15 mouse cellular contexts compared by ENCODE assay signal in genomic region chr7:125488706-125489105, GRCm38 (mm10). TPM values are rescaled to one million over a fixed set of nuclear protein-coding genes. Genes with fewer than 3 reads are reported as not detected.
DNase-seq lines count a peak whose midpoint lies in the region; ATAC-seq lines count a peak whose summit lies in the region.
"Had no signal": no experiment of that assay in that cellular context is flagged by ENCODE, and none has a peak within 500 bp of the region (broad histone marks: within the 10 kb centered on the region; RNA-seq: fewer than 3 reads in every experiment).

No protein-coding gene starts in this region.

- WGBS in heart, embryonic 13.5 days, result 86% methylated on average over 6 of the region's 6 CpGs
- 87% methylated on average over 6 of the region's 6 CpGs for WGBS in heart, embryonic 12.5 days
- WGBS in neural tube, embryonic 13.5 days, result 82% methylated on average over 6 of the region's 6 CpGs

- H3K4me1 ChIP-seq in heart, embryonic 13.5 days, result peaks cover 28% of the 10 kb centered on the region
- H3K4me1 ChIP-seq in heart, embryonic 12.5 days (replicated peaks), result peaks cover 16% of the 10 kb centered on the region
- H3K4me1 ChIP-seq in neural tube, embryonic 13.5 days (replicated peaks), result peaks cover 29% of the 10 kb centered on the region

- no peaks in the 10 kb centered on the region for H3K27me3 ChIP-seq in heart, embryonic 13.5 days (replicated peaks)
- no peaks in the 10 kb centered on the region for H3K27me3 ChIP-seq in heart, embryonic 12.5 days (replicated peaks)
- H3K27me3 ChIP-seq in neural tube, embryonic 13.5 days, result no peaks in the 10 kb centered on the region

- DNase-seq in neural tube, embryonic 10.5 days (ENCODE audit: extremely low spot score, low spot score), result no peak
- DNase-seq in CD8-positive naive resting alpha-beta T cell, adult 2 months (ENCODE audit: low read depth in 2 of 2, low spot score in 2 of 2), result peak; percentile 65 to 76
- peak; percentile 45 to 58 for DNase-seq in natural killer cell, adult 2 months (ENCODE audit: low spot score in 2 of 2)
- no peak for DNase-seq in retina, embryonic 14.5 days (ENCODE audit: low spot score)
- no peak for DNase-seq in adrenal gland, adult (ENCODE audit: inconsistent age in 2 of 2, low spot score in 1 of 2)
- DNase-seq: cerebellum, adult 9-10 months; gastrocnemius, postnatal 36 days; kidney, postnatal 10 days; layer of hippocampus, adult 9-11 months; left cerebral cortex, postnatal 4 days; lung, embryonic 14.5 days had no signal

- H3K4me2 ChIP-seq in heart, embryonic 13.5 days, result no peak overlapping the region
- no peak overlapping the region for H3K4me2 ChIP-seq in heart, embryonic 12.5 days
- no peak overlapping the region for H3K4me2 ChIP-seq in neural tube, embryonic 13.5 days
- H3K4me2 ChIP-seq: lung, embryonic 14.5 days had no signal

- H3K36me3 ChIP-seq in heart, embryonic 13.5 days, result peaks cover 30% of the 10 kb centered on the region
- peaks cover 32% of the 10 kb centered on the region for H3K36me3 ChIP-seq in heart, embryonic 12.5 days
- H3K36me3 ChIP-seq in neural tube, embryonic 13.5 days, result peaks cover 28% of the 10 kb centered on the region

- no peaks in the 10 kb centered on the region for H3K9me3 ChIP-seq in heart, embryonic 13.5 days
- H3K9me3 ChIP-seq in heart, embryonic 12.5 days (replicated peaks), result no peaks in the 10 kb centered on the region
- H3K9me3 ChIP-seq in neural tube, embryonic 13.5 days, result no peaks in the 10 kb centered on the region

- no peak overlapping the region for H3K4me3 ChIP-seq in heart, embryonic 13.5 days
- H3K4me3 ChIP-seq in heart, embryonic 12.5 days, result no peak overlapping the region
- no peak overlapping the region for H3K4me3 ChIP-seq in neural tube, embryonic 13.5 days

- peak overlapping the region; percentile 12; the same call in 1 of the 2 replicates for H3K9ac ChIP-seq in heart, embryonic 13.5 days
- no peak overlapping the region for H3K9ac ChIP-seq in heart, embryonic 12.5 days
- H3K9ac ChIP-seq in neural tube, embryonic 13.5 days, result peak overlapping the region; percentile 43

- no peak overlapping the region for H3K27ac ChIP-seq in heart, embryonic 13.5 days (replicated peaks)
- H3K27ac ChIP-seq in heart, embryonic 12.5 days (ENCODE audit: poor library complexity, severe bottlenecking), result no peak overlapping the region
- H3K27ac ChIP-seq in neural tube, embryonic 13.5 days (replicated peaks), result peak overlapping the region; percentile 38; the same call in 1 of the 2 replicates
- H3K27ac ChIP-seq: stomach, postnatal 0 days had no signal

- ATAC-seq in heart, embryonic 13.5 days (ENCODE audit: extremely low read depth, insufficient number of reproducible peaks, low FRiP score, low TSS enrichment), result no peak
- no peak for ATAC-seq in heart, embryonic 12.5 days (ENCODE audit: insufficient number of reproducible peaks, low FRiP score)
- ATAC-seq in neural tube, embryonic 13.5 days (ENCODE audit: low read depth), result no peak

RNA-seq across cellular contexts. Expression of gene Nsmce1, which starts 2.7 kb away (rescaled TPM):
- 97.9 and 110 TPM in 2 replicates for polyA plus RNA-seq in heart, embryonic 13.5 days (2015; fragmentation: Nextera tagmentation; extraction: Ambion mirVana)
- 97.1 and 98.8 TPM in 2 replicates for polyA plus RNA-seq in heart, embryonic 12.5 days (2016; fragmentation: Nextera tagmentation; extraction: Ambion mirVana)
- 93.2 and 105 TPM in 2 replicates for polyA plus RNA-seq in neural tube, embryonic 13.5 days (2015; fragmentation: Nextera tagmentation; extraction: Ambion mirVana)

RNA-seq across cellular contexts. Expression of gene Kdm8, which starts 44.2 kb away (rescaled TPM):
- 6.7 and 7.7 TPM in 2 replicates for polyA plus RNA-seq in heart, embryonic 13.5 days (2015; fragmentation: Nextera tagmentation; extraction: Ambion mirVana)
- polyA plus RNA-seq in heart, embryonic 12.5 days (2016; fragmentation: Nextera tagmentation; extraction: Ambion mirVana), result 5.9 and 7.0 TPM in 2 replicates
- 4.7 and 5.4 TPM in 2 replicates for polyA plus RNA-seq in neural tube, embryonic 13.5 days (2015; fragmentation: Nextera tagmentation; extraction: Ambion mirVana)

Comparison
In these comparisons a context has a peak if more than half of its experiments do, and no peak if none do; other contexts are left out.
1. DNase-seq: peak in CD8-positive naive resting alpha-beta T cell, adult 2 months (2 of 2) and natural killer cell, adult 2 months (2 of 2); none in neural tube, embryonic 10.5 days (single experiment), retina, embryonic 14.5 days (single experiment) and adrenal gland, adult (0 of 2).